Mouse (Mus musculus): Measurements from ENCODE around the gene 1700029P11Rik. TPM values are rescaled to one million over a fixed set of nuclear protein-coding genes. Genes with fewer than 3 reads are reported as not detected.
"Not testable (repeated sequence)": the region's sequence is repeated elsewhere in the genome, so short reads cannot be mapped to it uniquely, and the experiment has no call there.

Gene 1700029P11Rik
- total and polyA plus RNA-seq, 2 experiments from 2014 or later = not detected

- H3K27ac ChIP-seq (ENCODE audit: low read depth, low read length) = no peak overlapping the region
- WGBS = 49% methylated on average over 4 of the region's 4 CpGs
- no peak overlapping the region for H3K9ac ChIP-seq
- no peaks in the 10 kb centered on the region for H3K36me3 ChIP-seq (ENCODE audit: insufficient read depth)
- no peak for TF ChIP-seq CTCF (IDR thresholded peaks at IDR 0.05; ENCODE audit: low read depth)
- H3K4me3 ChIP-seq (ENCODE audit: low read depth, low read length) = no peak overlapping the region
- 0 out of 2 replicates have a peak, but pooled peaks cover 4% of the 10 kb centered on the region for H3K4me1 ChIP-seq (ENCODE audit: insufficient read depth)
- no peaks in the 10 kb centered on the region for H3K9me3 ChIP-seq (ENCODE audit: low read length)
- H3K4me2 ChIP-seq (ENCODE audit: low read depth) = no peak overlapping the region
- DNase-seq = no peak
- no peak for ATAC-seq
- H3K27me3 ChIP-seq (ENCODE audit: insufficient read depth, low read length) = no peaks in the 10 kb centered on the region
Measured at GRCm38 (mm10) chr15:81964980-81965545, 15.3 kb upstream of the 1700029P11Rik start.

DNA sequence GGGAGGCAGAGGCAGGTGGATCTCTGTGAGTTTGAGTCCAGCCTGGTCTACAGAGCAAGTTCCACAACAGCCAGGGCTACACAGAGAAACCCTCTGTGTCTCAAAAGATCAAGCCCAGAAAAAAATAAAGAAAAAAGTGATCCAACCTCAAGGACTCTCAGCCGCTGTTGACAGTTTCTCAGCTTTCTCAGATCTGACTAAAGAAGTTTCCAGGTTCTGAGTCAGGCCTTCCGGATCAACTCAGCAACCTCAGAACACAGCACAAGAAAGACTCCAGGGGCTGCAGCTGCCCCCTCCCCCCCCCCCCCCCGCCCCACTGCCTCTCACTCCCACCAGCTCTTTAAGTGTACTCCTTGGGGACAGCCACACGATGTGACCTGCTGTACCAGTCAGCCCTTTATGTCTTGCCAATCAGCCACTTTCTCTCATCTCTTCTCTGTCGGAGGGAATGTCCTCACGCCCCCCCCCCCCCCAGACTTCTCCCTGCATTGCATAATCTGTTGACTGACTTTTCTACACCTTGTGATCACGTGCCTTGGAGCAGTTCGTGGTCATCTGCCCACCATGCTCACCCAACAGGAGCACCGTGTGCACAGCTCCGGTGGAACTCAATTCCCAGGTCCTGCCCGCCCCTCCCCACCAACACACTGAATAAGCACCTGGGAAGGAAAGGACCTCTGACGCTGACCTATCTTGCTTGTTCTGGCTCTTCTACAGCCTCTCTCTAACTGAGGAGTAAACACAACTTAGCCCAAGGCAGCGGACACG, 14.1 kb upstream of the 1700029P11Rik start:
- no peaks in the 10 kb centered on the region for H3K36me3 ChIP-seq (ENCODE audit: insufficient read depth)
- H3K4me3 ChIP-seq (ENCODE audit: low read depth, low read length) = no peak overlapping the region
- ATAC-seq (no peak), DNase-seq (no peak)
- 0 out of 2 replicates have a peak, but pooled peaks cover 1% of the 10 kb centered on the region for H3K4me1 ChIP-seq (ENCODE audit: insufficient read depth)
- 80% methylated on average over 13 of the region's 14 CpGs for WGBS
- no peaks in the 10 kb centered on the region for H3K27me3 ChIP-seq (ENCODE audit: insufficient read depth, low read length)
- H3K27ac ChIP-seq (ENCODE audit: low read depth, low read length) = no peak overlapping the region
- no peaks in the 10 kb centered on the region for H3K9me3 ChIP-seq (ENCODE audit: low read length)
- no peak overlapping the region for H3K4me2 ChIP-seq (ENCODE audit: low read depth)
- no peak overlapping the region for H3K9ac ChIP-seq
- no peak for TF ChIP-seq CTCF (IDR thresholded peaks at IDR 0.05; ENCODE audit: low read depth)

- no peak overlapping the region for H3K27ac ChIP-seq (ENCODE audit: low read depth, low read length)
- no peak overlapping the region for H3K4me3 ChIP-seq (ENCODE audit: low read depth, low read length)
- WGBS = 90% methylated on average over 5 of the region's 5 CpGs
- DNase-seq (no peak), ATAC-seq (no peak)
- H3K4me2 ChIP-seq (ENCODE audit: low read depth) = no peak overlapping the region
- no peaks in the 10 kb centered on the region for H3K36me3 ChIP-seq (ENCODE audit: insufficient read depth)
- H3K4me1 ChIP-seq (ENCODE audit: insufficient read depth) = no peaks in the 10 kb centered on the region
- H3K9me3 ChIP-seq (ENCODE audit: low read length) = no peaks in the 10 kb centered on the region
- TF ChIP-seq CTCF (IDR thresholded peaks at IDR 0.05; ENCODE audit: low read depth) = no peak
- no peaks in the 10 kb centered on the region for H3K27me3 ChIP-seq (ENCODE audit: insufficient read depth, low read length)
- H3K9ac ChIP-seq = no peak overlapping the region
Measured at GRCm38 (mm10) chr15:81967821-81968220, 12.5 kb upstream of the 1700029P11Rik start.

GRCm38 (mm10) chr15:81968447-81968846, 11.9 kb upstream of the 1700029P11Rik start:
- 64% methylated on average over 2 of the region's 2 CpGs for WGBS
- Histone ChIP-seq H3K4me2 (ENCODE audit: low read depth) (no peak overlapping the region), H3K36me3 (ENCODE audit: insufficient read depth) (no peaks in the 10 kb centered on the region), H3K27me3 (ENCODE audit: insufficient read depth, low read length) (no peaks in the 10 kb centered on the region), H3K27ac (ENCODE audit: low read depth, low read length) (no peak overlapping the region), H3K4me1 (ENCODE audit: insufficient read depth) (no peaks in the 10 kb centered on the region), H3K9ac (no peak overlapping the region), H3K9me3 (ENCODE audit: low read length) (no peaks in the 10 kb centered on the region), H3K4me3 (ENCODE audit: low read depth, low read length) (no peak overlapping the region)
- ATAC-seq = no peak
- DNase-seq = no peak
- TF ChIP-seq CTCF (IDR thresholded peaks at IDR 0.05; ENCODE audit: low read depth) = no peak

- no peak for TF ChIP-seq CTCF (IDR thresholded peaks at IDR 0.05; ENCODE audit: low read depth)
- Histone ChIP-seq H3K27ac (ENCODE audit: low read depth, low read length) (no peak overlapping the region), H3K9me3 (ENCODE audit: low read length) (no peaks in the 10 kb centered on the region), H3K27me3 (ENCODE audit: insufficient read depth, low read length) (no peaks in the 10 kb centered on the region), H3K4me1 (ENCODE audit: insufficient read depth) (no peaks in the 10 kb centered on the region), H3K9ac (no peak overlapping the region), H3K4me2 (ENCODE audit: low read depth) (no peak overlapping the region), H3K4me3 (ENCODE audit: low read depth, low read length) (no peak overlapping the region), H3K36me3 (ENCODE audit: insufficient read depth) (no peaks in the 10 kb centered on the region)
- ATAC-seq = no peak
- no peak for DNase-seq
- 60% methylated on average over 7 of the region's 7 CpGs for WGBS
Measured at GRCm38 (mm10) chr15:81969173-81969572, 11.2 kb upstream of the 1700029P11Rik start.

- not testable (repeated sequence) for H3K4me1 ChIP-seq (ENCODE audit: insufficient read depth); H3K27ac ChIP-seq (ENCODE audit: low read depth, low read length); H3K9ac ChIP-seq; H3K27me3 ChIP-seq (ENCODE audit: insufficient read depth, low read length); DNase-seq; ATAC-seq; H3K36me3 ChIP-seq (ENCODE audit: insufficient read depth); H3K4me3 ChIP-seq (ENCODE audit: low read depth, low read length); H3K4me2 ChIP-seq (ENCODE audit: low read depth); H3K9me3 ChIP-seq (ENCODE audit: low read length)
- WGBS = 47% methylated on average over 6 of the region's 6 CpGs
Measured at GRCm38 (mm10) chr15:81969635-81970034, 10.7 kb upstream of the 1700029P11Rik start.

- not testable (repeated sequence) for H3K9ac ChIP-seq; H3K4me1 ChIP-seq (ENCODE audit: insufficient read depth); H3K9me3 ChIP-seq (ENCODE audit: low read length); H3K36me3 ChIP-seq (ENCODE audit: insufficient read depth); H3K4me2 ChIP-seq (ENCODE audit: low read depth); DNase-seq; H3K27ac ChIP-seq (ENCODE audit: low read depth, low read length); ATAC-seq; H3K4me3 ChIP-seq (ENCODE audit: low read depth, low read length); H3K27me3 ChIP-seq (ENCODE audit: insufficient read depth, low read length)
- WGBS = 66% methylated on average over 4 of the region's 4 CpGs
Measured at GRCm38 (mm10) chr15:81970498-81970897, 9.8 kb upstream of the 1700029P11Rik start.

DNA sequence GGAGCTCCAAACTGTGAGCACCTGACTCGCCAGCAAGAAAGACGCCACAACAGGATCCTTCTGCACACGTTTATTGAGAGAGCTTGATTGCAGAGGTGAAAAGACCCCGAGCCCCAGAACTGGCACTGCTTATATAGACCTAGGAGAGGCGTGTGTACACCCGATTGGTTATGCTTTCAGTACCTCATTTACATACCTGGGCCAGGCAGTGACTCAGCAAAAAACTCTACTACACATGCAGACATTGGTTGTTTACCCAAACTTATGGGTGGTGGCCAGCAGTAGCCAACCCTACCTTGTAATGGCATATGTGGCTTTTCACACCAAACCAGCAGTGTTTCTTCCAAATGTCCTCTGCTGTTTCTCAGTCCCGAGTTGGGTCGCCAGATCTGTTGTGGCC, 5.2 kb upstream of the 1700029P11Rik start:
- H3K27me3 ChIP-seq (ENCODE audit: insufficient read depth, low read length); ATAC-seq; H3K4me2 ChIP-seq (ENCODE audit: low read depth); H3K36me3 ChIP-seq (ENCODE audit: insufficient read depth); H3K4me1 ChIP-seq (ENCODE audit: insufficient read depth); H3K9ac ChIP-seq; H3K9me3 ChIP-seq (ENCODE audit: low read length); H3K27ac ChIP-seq (ENCODE audit: low read depth, low read length); DNase-seq; H3K4me3 ChIP-seq (ENCODE audit: low read depth, low read length): not testable (repeated sequence)
- WGBS = 91% methylated on average over 8 of the region's 8 CpGs

All from forebrain, postnatal 0 days (tissue).